Mouse (Mus musculus) neural tube, embryonic 15.5 days (tissue): ENCODE data around the gene Shc1. TPM values are rescaled to one million over a fixed set of nuclear protein-coding genes. Genes with fewer than 3 reads are reported as not detected.

Experiments
- ATAC-seq: fragments of 200-750 bp; cut with Nextera tagmentation; 2 replicates; pipeline ENCODE4 v1.8.0; 2017; ENCODE audit warnings: mild to moderate bottlenecking, moderate TSS enrichment, moderate library complexity; ENCODE audit not compliant: low FRiP score
- H3K27ac ChIP-seq: fragments of 300-500 bp; sonication (generic); replicated peaks from 2 replicates; pipeline ENCODE4 v1.5.1; 2015; ENCODE audit warnings: mild to moderate bottlenecking, inconsistent platforms
- H3K27me3 ChIP-seq: fragments of 300-500 bp; sonication (generic); replicated peaks from 2 replicates; pipeline ENCODE4 v1.6.1; 2015; ENCODE audit warnings: inconsistent platforms
- H3K36me3 ChIP-seq: fragments of 300-500 bp; sonication (generic); 2 replicates; pipeline ENCODE4 v1.6.1; 2015; ENCODE audit warnings: inconsistent platforms
- H3K4me1 ChIP-seq: fragments of 300-500 bp; sonication (generic); 2 replicates; pipeline ENCODE4 v1.6.1; 2015; ENCODE audit warnings: inconsistent platforms
- H3K4me2 ChIP-seq: fragments of 300-500 bp; sonication (generic); 2 replicates; pipeline ENCODE4 v1.6.1; 2015; ENCODE audit warnings: inconsistent platforms, mild to moderate bottlenecking, moderate library complexity
- H3K4me3 ChIP-seq: fragments of 300-500 bp; sonication (generic); replicated peaks from 2 replicates; pipeline ENCODE4 v1.5.1; 2015; ENCODE audit warnings: mild to moderate bottlenecking, inconsistent platforms
- H3K9ac ChIP-seq: fragments of 300-500 bp; sonication (generic); replicated peaks from 2 replicates; pipeline ENCODE4 v1.6.1; 2015; ENCODE audit warnings: mild to moderate bottlenecking, inconsistent platforms
- H3K9me3 ChIP-seq: fragments of 300-500 bp; sonication (generic); replicated peaks from 2 replicates; pipeline ENCODE4 v1.6.1; 2016; ENCODE audit warnings: inconsistent platforms
- WGBS: fragments of 180-500 bp; shearing (Covaris S2); methylation state at CpG from one replicate; pipeline ENCODE4 v1.1.7; 2015; ENCODE audit warnings: mixed read lengths; 5-methylcytosine and 5-hydroxymethylcytosine counted together
- polyA plus RNA-seq: library from polyadenylated mRNA; unstranded; fragments of >200 nt; fragmentation: Nextera tagmentation; extraction: Ambion mirVana; gene quantifications from 2 replicates; pipeline ENCODE4 v1.2.1, GENCODE M21; 2015

Shc1 gene
- polyA plus RNA-seq, 1 experiment from 2014 or later, result 22.0 TPM

GRCm38 (mm10) chr3:89435041-89435440, 16.8 kb downstream of the Shc1 start:
- Histone ChIP-seq H3K9me3 (no peaks in the 10 kb centered on the region), H3K27me3 (no peaks in the 10 kb centered on the region), H3K9ac (no peak overlapping the region), H3K4me1 (peaks cover 47% of the 10 kb centered on the region), H3K4me3 (no peak overlapping the region), H3K36me3 (peaks cover 22% of the 10 kb centered on the region), H3K27ac (peak overlapping the region; percentile 4; the same call in 1 of the 2 replicates), H3K4me2 (no peak overlapping the region)
- ATAC-seq, result no peak
- WGBS, result 68% methylated on average over 7 of the region's 7 CpGs

GRCm38 (mm10) chr3:89436176-89437113, 18.2 kb downstream of the Shc1 start, which contains the start of gene Pbxip1:
Pbxip1 (plus strand) TSS chr3:89436706.
- Histone ChIP-seq H3K4me2 (peak within 1 kb of the TSS; percentile 46), H3K27me3 (no peaks in the 10 kb centered on the region), H3K36me3 (peaks cover 22% of the 10 kb centered on the region), H3K4me1 (peaks cover 40% of the 10 kb centered on the region), H3K4me3 (peak within 1 kb of the TSS; percentile 36), H3K9ac (0 out of 2 replicates have a peak within 1 kb of the TSS, but pooled peaks have one; percentile 8), H3K9me3 (no peaks in the 10 kb centered on the region), H3K27ac (peak within 1 kb of the TSS; percentile 62)
- peak; percentile 53; the same call in 1 of the 2 replicates for ATAC-seq
- WGBS, result 5% methylated on average over 15 of the region's 16 CpGs

GRCm38 (mm10) chr3:89437269-89437668, 19.0 kb downstream of the Shc1 start:
- no peak for ATAC-seq
- 22% methylated on average over 5 of the region's 5 CpGs for WGBS
- Histone ChIP-seq H3K4me1 (peaks cover 32% of the 10 kb centered on the region), H3K4me3 (peak overlapping the region; percentile 36), H3K36me3 (peaks cover 22% of the 10 kb centered on the region), H3K9ac (0 out of 2 replicates have a peak overlapping the region, but pooled peaks have one; percentile 8), H3K4me2 (peak overlapping the region; percentile 46), H3K9me3 (no peaks in the 10 kb centered on the region), H3K27me3 (no peaks in the 10 kb centered on the region), H3K27ac (peak overlapping the region; percentile 62)

GRCm38 (mm10) chr3:89440691-89441090, 22.4 kb downstream of the Shc1 start:
- Histone ChIP-seq H3K4me1 (peaks cover 15% of the 10 kb centered on the region), H3K4me2 (no peak overlapping the region), H3K36me3 (no peaks in the 10 kb centered on the region), H3K9me3 (no peaks in the 10 kb centered on the region), H3K27ac (no peak overlapping the region), H3K27me3 (no peaks in the 10 kb centered on the region), H3K4me3 (no peak overlapping the region), H3K9ac (no peak overlapping the region)
- 87% methylated on average over 2 of the region's 2 CpGs for WGBS
- ATAC-seq, result no peak

GRCm38 (mm10) chr3:89448720-89449537, 30.7 kb downstream of the Shc1 start:
- no peak overlapping the region for H3K4me2 ChIP-seq
- H3K36me3 ChIP-seq, result no peaks in the 10 kb centered on the region
- no peak overlapping the region for H3K9ac ChIP-seq
- 0 out of 2 replicates have a peak, but pooled peaks cover 9% of the 10 kb centered on the region for H3K4me1 ChIP-seq
- H3K27ac ChIP-seq, result no peak overlapping the region
- no peak overlapping the region for H3K4me3 ChIP-seq
- peak; percentile 23; the same call in 1 of the 2 replicates for ATAC-seq
- H3K27me3 ChIP-seq, result no peaks in the 10 kb centered on the region
- WGBS, result 72% methylated on average over 13 of the region's 13 CpGs
- H3K9me3 ChIP-seq, result no peaks in the 10 kb centered on the region

GRCm38 (mm10) chr3:89449541-89449940, 31.3 kb downstream of the Shc1 start:
- Histone ChIP-seq H3K9me3 (no peaks in the 10 kb centered on the region), H3K36me3 (no peaks in the 10 kb centered on the region), H3K27ac (no peak overlapping the region), H3K4me2 (no peak overlapping the region), H3K9ac (no peak overlapping the region), H3K27me3 (no peaks in the 10 kb centered on the region), H3K4me3 (no peak overlapping the region), H3K4me1 (0 out of 2 replicates have a peak, but pooled peaks cover 9% of the 10 kb centered on the region)
- 41% methylated on average over 7 of the region's 7 CpGs for WGBS
- ATAC-seq, result peak; percentile 79

GRCm38 (mm10) chr3:89451916-89452315, 33.7 kb downstream of the Shc1 start:
- no peak overlapping the region for H3K9ac ChIP-seq
- H3K36me3 ChIP-seq, result no peaks in the 10 kb centered on the region
- 94% methylated on average over 1 of the region's 1 CpGs for WGBS
- no peak overlapping the region for H3K4me3 ChIP-seq
- H3K9me3 ChIP-seq, result no peaks in the 10 kb centered on the region
- no peak for ATAC-seq
- H3K27me3 ChIP-seq, result no peaks in the 10 kb centered on the region
- H3K4me2 ChIP-seq, result no peak overlapping the region
- 0 out of 2 replicates have a peak, but pooled peaks cover 9% of the 10 kb centered on the region for H3K4me1 ChIP-seq
- H3K27ac ChIP-seq, result no peak overlapping the region

GRCm38 (mm10) chr3:89454401-89455177, 36.3 kb downstream of the Shc1 start, which contains the start of gene Pmvk:
Pmvk (plus strand) TSS chr3:89454541.
- H3K36me3 ChIP-seq, result no peaks in the 10 kb centered on the region
- no peaks in the 10 kb centered on the region for H3K27me3 ChIP-seq
- 75% methylated on average over 10 of the region's 10 CpGs for WGBS
- no peak within 1 kb of the TSS for H3K4me2 ChIP-seq
- peaks cover 9% of the 10 kb centered on the region; the same call in 1 of the 2 replicates for H3K4me1 ChIP-seq
- no peak within 1 kb of the TSS for H3K9ac ChIP-seq
- no peaks in the 10 kb centered on the region for H3K9me3 ChIP-seq
- no peak within 1 kb of the TSS for H3K27ac ChIP-seq
- ATAC-seq, result no peak
- H3K4me3 ChIP-seq, result no peak within 1 kb of the TSS

- Histone ChIP-seq H3K27ac (no peak overlapping the region), H3K4me3 (no peak overlapping the region), H3K4me2 (no peak overlapping the region), H3K9me3 (no peaks in the 10 kb centered on the region), H3K27me3 (no peaks in the 10 kb centered on the region), H3K36me3 (no peaks in the 10 kb centered on the region), H3K4me1 (peaks cover 19% of the 10 kb centered on the region), H3K9ac (no peak overlapping the region)
- WGBS, result 56% methylated on average over 1 of the region's 1 CpGs
- no peak for ATAC-seq
Measured at GRCm38 (mm10) chr3:89455786-89456285, 37.6 kb downstream of the Shc1 start.

GRCm38 (mm10) chr3:89456726-89457665, 38.8 kb downstream of the Shc1 start:
- no peak overlapping the region for H3K9ac ChIP-seq
- 0 out of 2 replicates have a peak, but pooled peaks cover 5% of the 10 kb centered on the region for H3K36me3 ChIP-seq
- 37% methylated on average over 10 of the region's 10 CpGs for WGBS
- no peak overlapping the region for H3K4me3 ChIP-seq
- no peak overlapping the region for H3K4me2 ChIP-seq
- no peaks in the 10 kb centered on the region for H3K9me3 ChIP-seq
- H3K4me1 ChIP-seq, result peaks cover 19% of the 10 kb centered on the region
- H3K27ac ChIP-seq, result no peak overlapping the region
- ATAC-seq, result no peak
- no peaks in the 10 kb centered on the region for H3K27me3 ChIP-seq
